Mouse (Mus musculus): ENCODE measurements at regions not wholly inside any gene's neighbourhood (a gene's known extent, or its start where the extent isn't known, plus 50 kb on each side); places are given as distances from the start of the nearest gene placed in this dataset.

GRCm38 (mm10) chr15:30059808-30060207, 112.6 kb upstream of the Ctnnd2 start:
- TF ChIP-seq POLR2A (IDR thresholded peaks at IDR 0.05; ENCODE audit: insufficient read depth, low read depth, low read length), result no peak
- no peak for TF ChIP-seq CTCF (IDR thresholded peaks at IDR 0.05)
- TF ChIP-seq EP300 (IDR thresholded peaks at IDR 0.05; ENCODE audit: insufficient read depth, low read depth, low read length), result no peak
